Mouse (Mus musculus): ENCODE data around the gene Phldb2. TPM values are rescaled to one million over a fixed set of nuclear protein-coding genes. Genes with fewer than 3 reads are reported as not detected.

Gene Phldb2
- total RNA-seq, 2 experiments from 2014 or later = 17.3 to 19.3 TPM

DNA sequence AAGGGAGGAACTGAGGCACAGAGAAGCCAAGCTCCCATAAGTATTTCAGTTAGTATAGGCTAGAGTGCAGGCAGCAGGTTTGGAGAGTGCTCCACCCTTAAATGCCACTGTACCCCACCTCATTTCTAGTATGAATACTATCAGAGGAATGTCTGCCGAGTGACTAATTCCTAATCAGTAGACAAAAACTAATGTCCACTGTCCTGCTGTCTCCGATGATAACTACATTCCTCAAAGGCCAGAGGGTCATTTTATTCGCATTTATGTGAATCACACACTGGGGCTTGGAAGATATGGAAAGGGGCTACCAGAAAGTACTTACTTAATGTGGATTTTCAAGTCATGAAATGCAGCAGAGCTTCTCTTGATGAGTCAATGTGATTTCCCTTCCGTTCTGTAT, 104.4 kb downstream of the Phldb2 start:
- intact Hi-C loops (cut with DNase I; ENCODE audit: low total_unique reads) = no loop called here
- DNase-seq = no peak

GRCm38 (mm10) chr16:45844875-45845274, 108.5 kb downstream of the Phldb2 start:
- intact Hi-C loops (cut with DNase I; ENCODE audit: low total_unique reads) = no loop called here
- DNase-seq = no peak

DNA sequence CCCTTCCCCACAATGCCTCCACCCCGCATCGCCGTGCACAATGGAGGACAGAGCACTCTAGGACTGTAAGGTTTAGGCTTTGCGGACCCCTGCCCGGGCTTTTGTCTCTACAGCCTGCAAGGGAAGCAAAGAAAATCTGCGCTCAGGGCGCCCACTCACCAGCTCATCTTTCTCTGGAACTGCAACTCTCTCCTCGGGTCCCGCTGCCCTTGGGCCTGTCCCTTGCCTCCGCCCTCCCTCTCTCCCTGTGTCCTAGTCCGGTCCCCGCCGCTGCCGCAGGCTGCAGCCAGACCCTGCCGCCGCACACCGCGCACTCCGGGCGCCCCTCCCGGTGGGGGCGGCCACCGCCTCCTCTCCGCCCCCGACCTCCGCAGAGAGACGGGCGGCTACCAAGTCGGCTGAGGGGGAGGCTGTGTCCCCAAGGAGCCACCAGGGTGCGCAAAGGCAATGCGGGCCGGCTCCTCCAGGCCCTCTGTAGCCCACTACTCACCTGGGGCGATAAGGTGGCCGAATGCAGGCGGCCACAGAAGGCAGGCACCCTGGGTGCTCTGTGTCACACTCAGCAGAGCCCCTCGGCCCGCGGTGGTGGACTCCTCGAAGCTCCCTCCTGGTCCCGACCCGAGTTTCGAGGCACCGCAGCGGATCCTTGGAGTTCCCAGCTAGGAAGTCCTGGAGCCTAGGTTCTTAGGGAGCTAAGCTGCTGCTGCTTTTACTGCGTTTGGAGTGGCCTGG, 109.2 kb downstream of the Phldb2 start:
- peak; percentile 85 for DNase-seq
- intact Hi-C loops (cut with DNase I; ENCODE audit: low total_unique reads) = no loop called here

GRCm38 (mm10) chr16:45843351-45843891, 110.0 kb downstream of the Phldb2 start:
- intact Hi-C loops (cut with DNase I; ENCODE audit: low total_unique reads) = no loop called here
- DNase-seq = peak; percentile 47

DNA sequence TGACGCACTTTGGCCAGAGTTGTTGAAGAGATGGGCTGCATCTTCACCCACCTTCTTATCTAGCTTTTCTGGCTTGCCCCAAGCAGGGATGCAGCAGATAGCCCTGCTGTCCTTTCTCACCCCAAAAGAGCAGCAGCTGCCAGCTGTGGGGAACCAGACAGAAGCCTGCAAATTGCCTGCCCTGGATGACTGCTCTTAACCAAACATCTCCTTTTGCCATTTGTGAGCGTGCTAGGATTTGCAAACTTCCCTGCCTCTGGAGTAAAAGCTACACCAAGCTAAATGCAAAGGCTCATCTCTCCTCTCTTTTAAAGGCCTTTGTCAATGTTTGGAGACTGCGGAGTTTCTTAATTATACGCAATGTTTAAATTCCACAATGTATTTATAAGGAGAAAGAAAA, 111.0 kb downstream of the Phldb2 start:
- no peak for DNase-seq
- intact Hi-C loops (cut with DNase I; ENCODE audit: low total_unique reads) = no loop called here

DNA sequence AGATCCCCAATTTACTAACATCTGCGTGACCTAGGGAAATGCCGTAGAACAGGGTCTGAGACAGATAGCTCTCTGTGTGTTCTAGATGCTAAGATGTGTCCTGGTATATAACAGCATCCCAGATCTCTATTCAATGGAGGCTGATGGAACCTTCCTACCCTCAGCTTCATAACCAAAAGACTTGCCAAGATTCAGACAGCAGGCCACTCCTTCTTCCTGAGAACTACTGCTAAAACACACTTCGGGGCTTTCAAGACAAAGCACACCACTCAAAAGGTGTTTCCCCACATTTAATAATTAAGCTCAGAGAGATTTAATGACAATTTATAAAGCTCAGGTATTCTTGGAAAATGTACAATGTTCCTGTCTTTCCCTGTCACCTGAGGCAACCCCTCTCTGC, 111.6 kb downstream of the Phldb2 start:
- intact Hi-C loops (cut with DNase I; ENCODE audit: low total_unique reads) = no loop called here
- no peak for DNase-seq

- intact Hi-C loops (cut with DNase I; ENCODE audit: low total_unique reads) = no loop called here
- no peak for DNase-seq
Observed at GRCm38 (mm10) chr16:45841016-45841415, 112.4 kb downstream of the Phldb2 start.

DNA sequence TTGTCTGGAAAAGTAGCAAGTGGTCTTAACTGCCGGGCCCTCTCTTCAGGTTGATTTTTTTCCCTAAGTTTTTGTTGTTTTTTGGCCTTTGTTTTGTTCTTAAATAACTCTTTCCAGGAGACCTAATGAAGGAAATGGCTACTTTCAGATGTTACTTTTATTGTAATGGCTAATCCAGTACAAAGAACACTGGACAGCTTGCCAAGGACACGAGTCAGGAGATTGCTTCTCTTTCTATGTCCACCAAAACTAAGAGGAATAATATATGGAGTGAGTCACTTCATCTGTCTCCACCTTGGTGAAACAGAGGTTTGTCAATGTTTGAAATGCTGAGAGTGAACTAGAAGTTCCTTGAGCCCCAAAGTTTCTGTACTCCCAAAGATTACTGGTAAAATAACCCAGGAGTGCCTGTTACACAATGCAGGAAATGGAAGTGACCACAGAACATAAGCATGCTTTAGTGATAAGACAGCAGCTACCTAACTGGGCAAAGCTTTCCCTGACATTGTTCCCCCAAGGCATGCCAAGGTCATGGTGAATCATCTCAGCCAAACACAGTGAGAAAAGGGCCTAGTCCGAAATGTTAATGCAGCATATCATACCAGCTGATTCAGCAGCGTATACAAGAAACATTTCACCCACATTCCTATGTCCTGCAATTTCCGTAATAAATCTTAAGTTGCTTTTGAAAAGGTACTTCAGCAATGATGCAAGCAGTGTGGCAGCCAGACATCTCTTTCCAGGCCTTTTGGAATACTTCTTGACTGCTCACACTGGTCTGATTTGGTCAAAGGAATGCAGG, 115.7 kb downstream of the Phldb2 start:
- intact Hi-C loops (cut with DNase I; ENCODE audit: low total_unique reads) = no loop called here
- no peak for DNase-seq

- intact Hi-C loops (cut with DNase I; ENCODE audit: low total_unique reads) = no loop called here
- no peak for DNase-seq
Observed at GRCm38 (mm10) chr16:45832747-45833108, 120.7 kb downstream of the Phldb2 start.

- DNase-seq = no peak
- intact Hi-C loops (cut with DNase I; ENCODE audit: low total_unique reads) = no loop called here
Observed at GRCm38 (mm10) chr16:45832061-45832746, 121.2 kb downstream of the Phldb2 start.

- intact Hi-C loops (cut with DNase I; ENCODE audit: low total_unique reads) = no loop called here
- DNase-seq = no peak
Observed at GRCm38 (mm10) chr16:45831094-45831872, 122.1 kb downstream of the Phldb2 start.

- intact Hi-C loops (cut with DNase I; ENCODE audit: low total_unique reads) = no loop called here
- DNase-seq = no peak
Observed at GRCm38 (mm10) chr16:45830096-45830866, 123.1 kb downstream of the Phldb2 start.

- DNase-seq = no peak
- intact Hi-C loops (cut with DNase I; ENCODE audit: low total_unique reads) = no loop called here
Observed at GRCm38 (mm10) chr16:45825309-45825708, 128.1 kb downstream of the Phldb2 start.

- DNase-seq = no peak
- intact Hi-C loops (cut with DNase I; ENCODE audit: low total_unique reads) = no loop called here
Observed at GRCm38 (mm10) chr16:45824025-45824424, 129.4 kb downstream of the Phldb2 start.

GRCm38 (mm10) chr16:45819911-45820310, 133.5 kb downstream of the Phldb2 start:
- no peak for DNase-seq
- intact Hi-C loops (cut with DNase I; ENCODE audit: low total_unique reads) = loop anchor here (10.0 kb wide), 1 partner anchor 55 kb away; no protein-coding TSS in a partner anchor

DNA sequence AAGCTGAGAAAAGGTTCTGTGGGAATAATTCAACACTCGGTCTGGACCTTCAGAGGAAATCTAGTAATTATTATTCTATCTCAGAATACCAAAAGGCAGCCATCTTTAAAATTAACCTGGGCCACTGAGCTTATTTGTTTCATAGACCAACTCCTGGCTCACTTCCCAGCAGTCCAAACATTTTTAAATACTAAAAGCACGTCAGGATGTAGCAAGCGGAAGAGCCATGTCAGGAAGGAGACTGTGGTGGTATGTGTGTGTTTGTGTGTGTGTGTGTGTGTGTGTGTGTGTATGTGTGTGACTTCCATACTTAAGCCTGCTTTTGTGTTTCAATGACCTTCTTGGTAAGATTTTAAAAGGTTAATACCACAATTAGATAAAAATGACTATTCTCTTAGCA, 135.6 kb downstream of the Phldb2 start:
- intact Hi-C loops (cut with DNase I; ENCODE audit: low total_unique reads) = loop anchor here (10.0 kb wide), 1 partner anchor 53 kb away; no protein-coding TSS in a partner anchor
- DNase-seq = no peak

- DNase-seq = no peak
- intact Hi-C loops (cut with DNase I; ENCODE audit: low total_unique reads) = loop anchor here (10.0 kb wide), 1 partner anchor 52 kb away; no protein-coding TSS in a partner anchor
Observed at GRCm38 (mm10) chr16:45816670-45817069, 136.7 kb downstream of the Phldb2 start.

DNA sequence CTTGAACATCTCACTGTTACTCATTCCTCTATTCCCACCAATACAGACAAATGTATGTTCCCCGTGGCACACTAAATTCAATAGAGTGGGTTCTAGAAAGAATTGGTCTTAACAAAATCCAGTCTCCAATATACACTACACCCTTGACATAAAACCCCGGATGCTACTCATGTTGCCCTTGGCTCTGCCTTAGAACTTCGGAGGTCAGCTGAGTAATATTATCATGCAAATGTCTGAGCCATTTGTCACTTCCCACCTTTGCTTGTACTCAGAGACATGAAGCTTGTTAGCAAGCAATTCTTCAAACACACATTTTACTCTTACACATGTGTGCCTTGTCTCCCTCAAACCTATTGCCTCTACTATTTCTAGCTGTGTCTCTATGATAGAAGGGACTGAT, 138.8 kb downstream of the Phldb2 start:
- intact Hi-C loops (cut with DNase I; ENCODE audit: low total_unique reads) = loop anchor here (10.0 kb wide), 1 partner anchor 50 kb away; no protein-coding TSS in a partner anchor
- no peak for DNase-seq

Measured in gastrocnemius, postnatal 14 days (tissue).